Mouse (Mus musculus): Measurements from ENCODE around the gene Tigit. TPM values are rescaled to one million over a fixed set of nuclear protein-coding genes. Genes with fewer than 3 reads are reported as not detected.

Tigit gene
- polyA plus RNA-seq, 1 experiment from 2014 or later = not detected

DNA sequence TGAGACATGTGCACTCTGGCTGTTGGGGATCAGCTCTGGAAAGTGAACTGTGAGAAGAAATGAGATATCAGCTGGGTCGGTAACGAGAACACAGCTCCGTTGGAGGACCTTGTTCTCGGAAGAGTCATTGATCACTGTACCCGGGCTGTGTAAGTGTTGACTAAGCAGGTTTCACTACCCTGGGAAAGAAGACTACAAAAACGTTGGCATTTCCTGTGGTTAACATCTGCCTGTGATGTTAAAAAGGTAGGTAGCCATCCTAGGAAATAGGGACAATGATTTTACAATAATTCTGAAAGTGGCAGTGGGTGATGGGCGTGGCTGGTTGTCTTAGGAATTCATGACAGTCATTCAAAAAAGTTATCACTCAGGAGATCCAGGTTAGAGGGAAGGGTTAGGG, 31.9 kb upstream of the Tigit start:
- ATAC-seq = no peak
- Histone ChIP-seq H3K27ac (no peak overlapping the region), H3K27me3 (no peaks in the 10 kb centered on the region), H3K9ac (replicated peaks) (no peak overlapping the region), H3K9me3 (no peaks in the 10 kb centered on the region), H3K4me2 (replicated peaks) (no peak overlapping the region), H3K4me1 (replicated peaks) (no peaks in the 10 kb centered on the region), H3K36me3 (no peaks in the 10 kb centered on the region), H3K4me3 (replicated peaks) (no peak overlapping the region)
- WGBS = 82% methylated on average over 7 of the region's 7 CpGs

- Histone ChIP-seq H3K4me1 (replicated peaks) (no peaks in the 10 kb centered on the region), H3K4me2 (replicated peaks) (no peak overlapping the region), H3K9me3 (no peaks in the 10 kb centered on the region), H3K4me3 (replicated peaks) (no peak overlapping the region), H3K9ac (replicated peaks) (no peak overlapping the region), H3K36me3 (no peaks in the 10 kb centered on the region), H3K27ac (no peak overlapping the region), H3K27me3 (no peaks in the 10 kb centered on the region)
- ATAC-seq = no peak
- 96% methylated on average over 11 of the region's 11 CpGs for WGBS
These were observed 30.2 kb upstream of the Tigit start for GRCm38 (mm10) chr16:43694104-43694503.

- no peaks in the 10 kb centered on the region for H3K36me3 ChIP-seq
- no peaks in the 10 kb centered on the region for H3K9me3 ChIP-seq
- no peak overlapping the region for H3K9ac ChIP-seq (replicated peaks)
- 95% methylated on average over 4 of the region's 4 CpGs for WGBS
- H3K27ac ChIP-seq = no peak overlapping the region
- no peaks in the 10 kb centered on the region for H3K4me1 ChIP-seq (replicated peaks)
- no peak for ATAC-seq
- H3K4me2 ChIP-seq (replicated peaks) = no peak overlapping the region
- no peaks in the 10 kb centered on the region for H3K27me3 ChIP-seq
- H3K4me3 ChIP-seq (replicated peaks) = no peak overlapping the region
These were observed 28.7 kb upstream of the Tigit start for GRCm38 (mm10) chr16:43692611-43693010.

- Histone ChIP-seq H3K36me3 (no peaks in the 10 kb centered on the region), H3K4me2 (replicated peaks) (no peak overlapping the region), H3K4me1 (replicated peaks) (no peaks in the 10 kb centered on the region), H3K4me3 (replicated peaks) (no peak overlapping the region), H3K9ac (replicated peaks) (no peak overlapping the region), H3K27me3 (no peaks in the 10 kb centered on the region), H3K9me3 (no peaks in the 10 kb centered on the region), H3K27ac (no peak overlapping the region)
- no peak for ATAC-seq
- WGBS = 97% methylated on average over 5 of the region's 5 CpGs
These were observed 27.8 kb upstream of the Tigit start for GRCm38 (mm10) chr16:43691741-43692140.

DNA sequence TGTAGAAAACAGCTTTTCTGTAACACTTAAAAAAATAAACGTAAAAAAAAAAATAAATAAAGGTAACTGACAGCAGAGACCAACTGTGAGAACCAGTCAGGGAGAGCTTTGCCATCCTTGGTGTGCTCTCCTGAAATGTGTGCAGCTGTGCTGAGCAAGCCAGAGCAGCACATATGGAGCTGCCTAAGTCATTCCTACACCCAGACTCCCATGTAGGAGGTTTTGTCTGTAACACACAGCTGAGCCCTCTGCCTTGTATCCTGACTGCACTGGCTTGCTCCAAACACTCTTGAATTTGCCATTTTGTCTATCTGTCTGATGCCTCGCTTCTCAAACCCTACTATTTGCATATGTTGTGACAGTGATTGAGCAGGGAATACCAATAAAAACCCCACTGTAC, 27.0 kb upstream of the Tigit start:
- H3K9ac ChIP-seq (replicated peaks) = no peak overlapping the region
- no peak overlapping the region for H3K4me2 ChIP-seq (replicated peaks)
- no peak for ATAC-seq
- no peaks in the 10 kb centered on the region for H3K27me3 ChIP-seq
- no peak overlapping the region for H3K27ac ChIP-seq
- H3K9me3 ChIP-seq = no peaks in the 10 kb centered on the region
- no peaks in the 10 kb centered on the region for H3K36me3 ChIP-seq
- 80% methylated on average over 2 of the region's 2 CpGs for WGBS
- H3K4me3 ChIP-seq (replicated peaks) = no peak overlapping the region
- H3K4me1 ChIP-seq (replicated peaks) = no peaks in the 10 kb centered on the region

DNA sequence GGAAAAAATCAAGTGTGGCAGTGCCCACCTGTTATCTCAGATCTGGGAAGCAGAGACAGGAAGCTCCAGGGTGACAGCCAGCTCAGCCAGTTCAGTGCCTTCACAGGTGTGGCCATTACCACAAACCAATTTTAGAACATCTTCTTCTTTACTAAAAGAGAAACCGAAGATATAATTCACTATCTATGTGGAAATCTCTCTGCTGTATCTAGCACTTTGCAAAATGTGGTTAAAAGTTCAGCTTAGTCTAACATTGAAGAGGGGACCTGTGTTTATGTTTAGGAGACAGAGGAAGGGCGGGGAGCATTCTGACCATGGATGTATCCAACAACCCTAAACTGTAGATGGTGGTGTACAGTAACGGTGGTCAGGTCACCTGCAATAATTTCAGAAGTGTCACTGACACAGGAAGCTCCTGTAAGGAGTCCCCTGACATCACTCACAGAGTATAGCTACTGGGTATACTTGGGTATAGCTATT, 26.3 kb upstream of the Tigit start:
- no peak overlapping the region for H3K9ac ChIP-seq (replicated peaks)
- no peaks in the 10 kb centered on the region for H3K4me1 ChIP-seq (replicated peaks)
- no peaks in the 10 kb centered on the region for H3K27me3 ChIP-seq
- 94% methylated on average over 3 of the region's 3 CpGs for WGBS
- no peak overlapping the region for H3K27ac ChIP-seq
- no peak overlapping the region for H3K4me2 ChIP-seq (replicated peaks)
- no peaks in the 10 kb centered on the region for H3K36me3 ChIP-seq
- ATAC-seq = no peak
- no peaks in the 10 kb centered on the region for H3K9me3 ChIP-seq
- no peak overlapping the region for H3K4me3 ChIP-seq (replicated peaks)

DNA sequence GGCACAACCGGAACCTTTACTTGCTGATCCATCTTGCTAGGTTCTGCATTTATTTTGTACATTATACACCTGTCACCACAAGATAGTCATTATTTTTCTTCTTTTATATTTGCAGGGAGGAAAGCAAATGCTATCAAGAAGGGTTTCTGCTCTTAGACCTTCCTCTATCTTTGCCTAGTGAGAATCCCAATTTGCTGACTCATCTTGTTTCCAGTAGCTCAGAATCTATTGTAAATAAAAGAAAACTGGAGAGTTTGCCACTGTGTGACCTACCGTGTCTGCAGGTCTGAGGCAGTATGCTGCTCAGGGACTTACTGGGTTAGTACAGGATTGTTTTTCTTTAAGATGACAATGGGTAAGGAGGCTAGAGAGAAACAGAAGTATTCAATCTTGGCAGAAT, 24.0 kb upstream of the Tigit start:
- Histone ChIP-seq H3K9me3 (no peaks in the 10 kb centered on the region), H3K9ac (replicated peaks) (no peak overlapping the region), H3K4me3 (replicated peaks) (no peak overlapping the region), H3K4me1 (replicated peaks) (no peaks in the 10 kb centered on the region), H3K27me3 (no peaks in the 10 kb centered on the region), H3K27ac (no peak overlapping the region), H3K4me2 (replicated peaks) (no peak overlapping the region), H3K36me3 (no peaks in the 10 kb centered on the region)
- ATAC-seq = no peak
- WGBS = 81% methylated on average over 2 of the region's 2 CpGs

GRCm38 (mm10) chr16:43674400-43674799, 10.5 kb upstream of the Tigit start:
- H3K9ac ChIP-seq (replicated peaks) = no peak overlapping the region
- H3K4me3 ChIP-seq (replicated peaks) = no peak overlapping the region
- H3K36me3 ChIP-seq = no peaks in the 10 kb centered on the region
- H3K4me1 ChIP-seq (replicated peaks) = no peaks in the 10 kb centered on the region
- H3K4me2 ChIP-seq (replicated peaks) = no peak overlapping the region
- no peaks in the 10 kb centered on the region for H3K27me3 ChIP-seq
- no peak overlapping the region for H3K27ac ChIP-seq
- no peak for ATAC-seq
- WGBS = 82% methylated on average over 3 of the region's 3 CpGs
- no peaks in the 10 kb centered on the region for H3K9me3 ChIP-seq

DNA sequence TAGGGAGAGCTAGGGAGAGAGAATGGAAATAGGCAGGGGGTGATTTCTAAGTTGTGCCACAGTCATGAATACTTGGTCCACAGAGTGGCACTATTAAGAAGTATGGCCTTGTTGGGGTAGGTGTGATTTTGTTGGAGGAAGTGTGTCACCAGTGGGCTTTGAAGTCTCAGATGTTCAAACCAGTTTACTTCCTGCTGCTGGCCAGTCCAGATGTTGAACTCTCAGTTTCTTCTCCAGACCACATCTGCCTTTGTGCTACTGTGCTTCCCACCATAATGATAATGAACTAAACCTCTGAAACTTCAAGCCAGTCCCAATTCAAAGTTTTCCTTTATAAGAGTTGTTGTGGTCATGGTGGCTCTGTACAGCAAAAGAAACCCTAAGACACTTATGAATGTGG, 8.8 kb upstream of the Tigit start:
- Histone ChIP-seq H3K4me2 (replicated peaks) (no peak overlapping the region), H3K27ac (no peak overlapping the region), H3K36me3 (no peaks in the 10 kb centered on the region), H3K9me3 (no peaks in the 10 kb centered on the region), H3K27me3 (no peaks in the 10 kb centered on the region), H3K4me3 (replicated peaks) (no peak overlapping the region), H3K4me1 (replicated peaks) (no peaks in the 10 kb centered on the region), H3K9ac (replicated peaks) (no peak overlapping the region)
- no peak for ATAC-seq

GRCm38 (mm10) chr16:43671972-43672371, 8.0 kb upstream of the Tigit start:
- Histone ChIP-seq H3K9ac (replicated peaks) (no peak overlapping the region), H3K4me2 (replicated peaks) (no peak overlapping the region), H3K4me1 (replicated peaks) (no peaks in the 10 kb centered on the region), H3K36me3 (no peaks in the 10 kb centered on the region), H3K27me3 (no peaks in the 10 kb centered on the region), H3K9me3 (no peaks in the 10 kb centered on the region), H3K27ac (no peak overlapping the region), H3K4me3 (replicated peaks) (no peak overlapping the region)
- 88% methylated on average over 1 of the region's 1 CpGs for WGBS
- ATAC-seq = no peak

GRCm38 (mm10) chr16:43668294-43668693, 4.3 kb upstream of the Tigit start:
- H3K9ac ChIP-seq (replicated peaks) = no peak overlapping the region
- H3K27ac ChIP-seq = no peak overlapping the region
- H3K9me3 ChIP-seq = no peaks in the 10 kb centered on the region
- no peaks in the 10 kb centered on the region for H3K36me3 ChIP-seq
- no peak overlapping the region for H3K4me2 ChIP-seq (replicated peaks)
- no peak overlapping the region for H3K4me3 ChIP-seq (replicated peaks)
- H3K4me1 ChIP-seq (replicated peaks) = no peaks in the 10 kb centered on the region
- ATAC-seq = no peak
- no peaks in the 10 kb centered on the region for H3K27me3 ChIP-seq
- 95% methylated on average over 3 of the region's 3 CpGs for WGBS

DNA sequence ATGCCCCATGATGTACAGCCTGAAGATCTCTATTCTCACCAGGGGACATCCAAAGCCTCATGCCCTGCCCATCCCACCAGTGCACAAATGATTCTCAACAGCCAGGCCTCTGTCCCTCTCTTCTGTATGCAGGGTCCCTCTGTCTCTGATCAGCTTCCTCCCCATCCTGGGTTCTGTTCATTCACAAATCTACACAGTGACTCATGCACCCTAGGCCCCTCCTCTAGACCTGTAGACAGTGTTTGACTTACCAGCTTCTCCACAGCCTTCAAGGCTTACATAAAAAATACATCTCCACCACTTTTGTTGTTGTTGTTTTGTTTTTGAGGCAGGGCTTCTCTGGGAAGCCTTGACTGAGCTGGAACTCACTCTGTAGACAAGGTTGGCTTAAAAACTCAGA, 915 bp upstream of the Tigit start:
- H3K9me3 ChIP-seq = no peaks in the 10 kb centered on the region
- no peak overlapping the region for H3K4me2 ChIP-seq (replicated peaks)
- H3K4me3 ChIP-seq (replicated peaks) = no peak overlapping the region
- no peak overlapping the region for H3K9ac ChIP-seq (replicated peaks)
- ATAC-seq = no peak
- no peaks in the 10 kb centered on the region for H3K27me3 ChIP-seq
- H3K36me3 ChIP-seq = no peaks in the 10 kb centered on the region
- H3K27ac ChIP-seq = no peak overlapping the region
- H3K4me1 ChIP-seq (replicated peaks) = no peaks in the 10 kb centered on the region

GRCm38 (mm10) chr16:43662124-43663004, 1.6 kb downstream of the Tigit start:
- no peak for ATAC-seq
- Histone ChIP-seq H3K27me3 (no peaks in the 10 kb centered on the region), H3K36me3 (no peaks in the 10 kb centered on the region), H3K4me3 (replicated peaks) (no peak overlapping the region), H3K4me1 (replicated peaks) (no peaks in the 10 kb centered on the region), H3K27ac (no peak overlapping the region), H3K9me3 (no peaks in the 10 kb centered on the region), H3K4me2 (replicated peaks) (no peak overlapping the region), H3K9ac (replicated peaks) (no peak overlapping the region)
- WGBS = 86% methylated on average over 10 of the region's 10 CpGs

Data from midbrain, embryonic 13.5 days (tissue).